Mouse (Mus musculus): ENCODE measurements at regions not wholly inside any gene's neighbourhood (a gene's known extent, or its start where the extent isn't known, plus 50 kb on each side); places are given as distances from the start of the nearest gene placed in this dataset.

DNA sequence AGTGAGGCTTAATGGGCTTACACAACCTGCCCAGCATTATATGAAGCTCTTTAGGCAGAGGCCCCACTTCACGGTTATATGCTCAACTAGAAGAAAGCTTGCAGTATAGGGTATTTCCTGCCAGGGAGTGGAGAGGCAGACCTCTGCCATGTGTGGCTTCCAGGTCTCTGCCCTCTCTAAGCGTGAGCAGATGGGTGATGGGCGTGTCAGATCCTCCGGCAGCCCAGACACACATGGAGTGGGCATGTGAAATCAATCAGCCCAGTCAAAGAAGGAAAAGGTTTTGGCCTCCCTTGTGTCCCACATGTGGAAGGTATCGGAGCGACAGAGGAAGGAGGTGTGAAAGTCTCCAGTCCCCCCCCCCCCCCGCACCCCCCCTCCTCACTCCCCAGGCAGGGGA is 102.3 kb upstream of the Runx1 start:
- TF ChIP-seq POLR2A (IDR thresholded peaks at IDR 0.05; ENCODE audit: insufficient read length, low read depth) = no peak
- no peak for TF ChIP-seq MYOD1 (IDR thresholded peaks at IDR 0.05; ENCODE audit: control insufficient read depth in 1 of 3, insufficient read length in 2 of 3, low read depth in 2 of 3)
- no peak for TF ChIP-seq MYOG (IDR thresholded peaks at IDR 0.05; ENCODE audit: control insufficient read depth in 1 of 3, insufficient read depth in 1 of 3, insufficient read length in 2 of 3, low read depth in 2 of 3)
- TF ChIP-seq USF1 (IDR thresholded peaks at IDR 0.05; ENCODE audit: low read depth) = no peak
- no peak for TF ChIP-seq POLR2AphosphoS2 (IDR thresholded peaks at IDR 0.05; ENCODE audit: insufficient read length, low read depth)
- no peak for TF ChIP-seq MAX (IDR thresholded peaks at IDR 0.05; ENCODE audit: low read depth)
- TF ChIP-seq E2F4 (IDR thresholded peaks at IDR 0.05; ENCODE audit: insufficient read depth) = no peak
